Mouse (Mus musculus) CH12.LX (cell line): ENCODE results near the gene Olfr571.

Source experiments
- CHD2 ChIP-seq: IDR thresholded peaks from 2 replicates; pipeline ENCODE4 v1.6.1; 2011; ENCODE audit warnings: low read length, improper control_type of control experiment
- NRF1 ChIP-seq: IDR thresholded peaks from 2 replicates; pipeline ENCODE4 v1.6.1; 2014; ENCODE audit warnings: low read depth, mild to moderate bottlenecking, inconsistent platforms, low read length, improper control_type of control experiment, moderate library complexity
- POLR2A ChIP-seq: IDR thresholded peaks from 2 replicates; pipeline ENCODE4 v1.6.1; 2011; ENCODE audit warnings: low read depth, mild to moderate bottlenecking, improper control_type of control experiment, low read length
- ZMIZ1 ChIP-seq: IDR thresholded peaks from 2 replicates; pipeline ENCODE4 v1.6.1; 2012; ENCODE audit warnings: low read depth, mild to moderate bottlenecking, inconsistent platforms, low read length, improper control_type of control experiment

DNA sequence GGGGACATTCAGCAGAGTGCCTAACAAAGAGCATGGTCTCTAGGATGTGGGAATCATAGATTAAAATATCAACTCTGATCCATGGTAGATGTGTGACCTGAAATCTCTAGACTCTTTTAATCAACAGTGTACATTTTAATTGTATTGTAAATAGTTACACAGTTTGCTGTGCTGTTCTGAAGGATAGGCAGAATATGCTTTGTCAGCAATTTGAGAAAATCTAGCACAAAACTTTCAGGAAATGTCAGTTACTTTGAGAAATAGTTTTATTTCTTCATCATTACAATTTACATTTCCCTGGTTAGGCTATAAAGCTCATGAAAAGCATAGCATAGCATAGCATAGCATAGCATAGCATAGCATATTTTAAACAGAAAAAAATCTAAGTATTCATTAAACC, 61.5 kb downstream of the Olfr571 start:
- TF ChIP-seq POLR2A (no peak), NRF1 (no peak), ZMIZ1 (no peak), CHD2 (no peak)
